Mouse (Mus musculus) gastrocnemius, adult 18-20 months (tissue): ENCODE results near the gene Aff3. TPM values are rescaled to one million over a fixed set of nuclear protein-coding genes. Genes with fewer than 3 reads are reported as not detected.

Experiments
- DNase-seq: peaks from one replicate; pipeline ENCODE4 v3.0.0; 2021; ENCODE audit warnings: low spot score
- total RNA-seq, 2 experiments: library from RNA; stranded (reverse); gene quantifications; 2 replicates each; pipeline ENCODE4 v1.2.3; 2021

Gene Aff3
- total RNA-seq, 2 experiments from 2014 or later, result 1.2 to 2.0 TPM

DNA sequence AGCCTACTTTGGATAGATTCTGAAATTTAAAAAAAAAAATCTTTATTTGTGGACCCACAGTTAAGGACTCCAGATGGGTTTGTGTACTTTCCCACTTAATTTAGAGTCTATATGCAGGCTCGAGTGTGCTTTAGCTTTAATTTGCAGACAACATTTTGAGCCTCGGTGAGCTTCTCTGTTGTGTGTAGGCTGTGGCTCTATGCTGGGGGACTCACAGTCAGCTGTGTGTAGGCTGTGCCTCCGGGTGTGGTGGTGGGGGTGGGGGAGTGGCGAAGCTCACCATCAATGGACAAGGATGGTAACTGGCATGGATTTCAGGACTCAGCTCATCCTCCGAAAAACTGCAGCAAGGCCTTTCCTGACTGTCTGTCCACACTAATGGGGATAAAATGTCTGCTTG lies 331.8 kb downstream of the Aff3 start:
- DNase-seq, result no peak

DNA sequence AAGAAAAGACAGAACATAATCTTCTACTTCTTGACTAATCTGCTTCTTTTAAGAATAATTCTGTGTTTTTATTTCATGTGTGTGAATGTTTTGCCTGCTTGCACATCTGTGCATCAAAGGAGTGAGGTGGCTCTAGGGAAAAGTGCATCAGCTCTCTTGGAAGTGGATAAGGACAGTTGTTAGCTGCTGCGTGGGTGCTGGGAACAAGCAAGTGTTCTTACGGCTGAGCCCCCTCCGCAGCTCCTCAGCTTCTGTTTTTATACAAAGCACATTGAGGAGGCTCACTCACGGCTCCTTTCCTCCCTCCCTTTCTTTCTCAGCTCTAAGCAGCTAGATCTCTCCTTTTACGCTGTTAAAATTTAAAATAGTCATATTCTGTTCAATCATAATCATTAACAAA lies 340.5 kb downstream of the Aff3 start:
- no peak for DNase-seq

DNA sequence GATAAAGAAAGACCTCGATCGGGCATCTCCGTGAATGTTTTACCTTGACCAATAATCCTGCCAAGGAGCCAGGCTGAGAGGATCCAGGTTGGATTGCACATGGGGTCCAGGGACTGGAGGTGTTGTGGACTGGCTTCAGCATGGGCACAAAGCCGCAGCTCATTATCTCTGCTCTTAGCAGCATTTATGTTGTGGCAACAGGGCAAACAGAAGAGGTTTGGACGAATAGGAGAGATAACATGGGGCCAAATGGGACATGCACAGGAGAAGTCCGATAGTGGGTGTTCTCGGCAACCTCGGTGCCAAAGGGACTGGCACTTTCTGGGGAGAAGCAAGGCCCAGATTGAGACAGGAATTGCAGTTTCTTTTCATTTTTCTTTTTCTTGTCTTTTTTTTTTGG lies 342.9 kb downstream of the Aff3 start:
- DNase-seq, result no peak

DNA sequence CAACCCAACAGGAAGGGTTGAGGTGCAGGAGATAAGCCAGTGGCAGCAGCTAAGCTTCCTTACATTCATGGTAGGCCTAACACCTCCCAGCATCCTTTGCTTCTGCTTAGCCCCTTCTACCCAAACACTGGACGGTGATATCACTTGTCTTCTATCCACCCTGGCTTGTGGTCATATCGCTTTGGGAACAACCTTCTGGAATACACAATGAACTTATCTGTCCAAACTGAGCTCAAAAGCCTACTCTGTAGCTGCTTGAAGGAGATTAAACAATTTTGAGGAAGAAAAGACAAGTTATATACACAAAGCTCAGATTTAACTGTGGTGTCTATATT lies 343.8 kb downstream of the Aff3 start:
- DNase-seq, result no peak

DNA sequence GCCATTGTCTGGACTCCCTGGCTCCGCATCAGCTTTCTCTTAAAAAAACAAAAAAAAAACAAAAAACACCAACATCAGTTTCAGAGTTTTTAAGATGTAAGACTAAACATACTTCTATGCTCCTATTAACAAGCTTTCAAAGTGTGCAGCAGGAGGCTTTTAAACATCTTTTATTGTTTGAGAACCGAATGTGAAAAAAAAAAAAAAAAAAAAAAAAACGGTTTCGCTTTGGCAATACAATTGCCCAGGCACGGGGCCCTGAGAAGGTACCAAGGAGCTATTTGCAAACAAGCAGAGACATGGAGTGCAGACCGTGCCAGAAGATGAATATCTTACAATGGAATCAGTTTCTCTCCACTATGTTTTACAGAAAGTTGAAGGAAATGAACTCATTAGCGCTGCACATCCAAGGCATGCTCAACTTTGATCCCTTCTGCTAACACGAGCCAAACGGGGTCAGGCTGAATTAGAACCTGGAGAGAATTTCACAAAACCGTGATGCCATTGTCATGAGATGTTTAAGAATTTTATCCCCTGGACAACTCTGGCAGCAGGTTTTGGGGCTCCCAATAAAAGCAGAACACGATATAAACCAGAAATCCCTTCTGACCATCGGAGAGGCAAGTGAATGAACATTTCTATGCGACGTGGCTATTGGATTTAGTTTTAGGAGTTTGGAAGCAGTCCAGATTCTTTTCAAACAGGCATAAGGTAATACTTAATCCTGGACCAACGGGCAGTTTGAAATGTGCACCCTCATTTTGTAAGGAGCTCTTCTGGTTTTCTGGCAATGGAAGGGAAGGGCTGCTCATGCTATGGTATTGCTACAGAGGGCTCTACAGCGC lies 344.4 kb downstream of the Aff3 start:
- DNase-seq, result no peak

DNA sequence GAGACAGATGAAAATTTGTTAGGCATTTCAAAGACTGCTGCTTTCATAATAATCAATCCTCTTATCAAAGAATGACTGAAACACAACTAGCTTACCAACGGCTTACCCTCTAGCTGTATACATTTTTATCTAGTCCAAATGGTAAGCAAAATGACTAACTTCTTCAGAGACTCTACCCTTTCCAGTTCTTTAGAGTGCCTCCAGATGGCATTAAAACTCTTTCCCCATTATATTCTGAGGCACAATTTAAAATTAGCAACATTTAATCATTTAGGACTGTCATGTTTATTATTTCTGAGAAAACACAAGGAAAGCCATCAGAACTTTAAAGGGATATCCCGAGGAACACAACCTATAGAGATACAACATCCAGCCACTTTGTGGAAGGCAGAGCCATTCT lies 346.1 kb downstream of the Aff3 start:
- no peak for DNase-seq

DNA sequence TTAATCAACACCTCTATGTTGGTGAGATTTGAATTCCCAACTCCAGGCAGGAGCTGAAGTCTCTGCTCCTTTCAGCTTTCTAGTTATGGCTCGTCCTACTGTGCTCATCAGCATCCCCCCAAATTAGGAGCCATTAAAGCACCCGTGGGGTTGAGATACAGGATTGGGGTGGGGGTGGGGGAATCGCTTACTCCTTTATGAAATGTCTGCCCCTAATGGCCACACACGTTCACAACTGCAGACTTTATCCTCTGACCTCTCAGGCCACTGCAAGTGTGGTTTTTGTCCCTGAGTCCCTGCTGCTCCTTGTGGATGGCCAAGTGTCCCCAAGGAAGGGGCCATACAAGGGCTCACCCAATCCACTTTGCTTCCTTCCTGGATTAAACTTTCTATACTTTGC lies 348.8 kb downstream of the Aff3 start:
- no peak for DNase-seq

DNA sequence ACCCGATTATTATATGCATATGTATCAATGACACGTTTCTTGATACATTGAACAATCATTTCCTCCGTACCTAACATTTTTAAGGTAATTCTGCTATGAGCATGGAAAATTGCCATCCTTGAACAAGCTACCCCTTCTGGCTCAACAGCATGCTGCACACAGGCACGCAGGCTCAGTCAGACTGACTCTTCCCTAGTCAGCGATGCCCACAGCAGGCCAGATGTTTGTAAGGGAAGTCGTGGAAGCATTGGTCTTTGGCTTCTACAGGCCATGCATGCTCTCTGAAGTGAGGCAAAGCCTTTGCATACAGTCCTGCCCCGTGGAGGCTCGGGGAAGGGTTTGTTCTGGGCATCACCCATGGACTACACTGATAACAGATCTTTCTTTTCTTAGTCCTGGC lies 354.3 kb downstream of the Aff3 start:
- no peak for DNase-seq

DNA sequence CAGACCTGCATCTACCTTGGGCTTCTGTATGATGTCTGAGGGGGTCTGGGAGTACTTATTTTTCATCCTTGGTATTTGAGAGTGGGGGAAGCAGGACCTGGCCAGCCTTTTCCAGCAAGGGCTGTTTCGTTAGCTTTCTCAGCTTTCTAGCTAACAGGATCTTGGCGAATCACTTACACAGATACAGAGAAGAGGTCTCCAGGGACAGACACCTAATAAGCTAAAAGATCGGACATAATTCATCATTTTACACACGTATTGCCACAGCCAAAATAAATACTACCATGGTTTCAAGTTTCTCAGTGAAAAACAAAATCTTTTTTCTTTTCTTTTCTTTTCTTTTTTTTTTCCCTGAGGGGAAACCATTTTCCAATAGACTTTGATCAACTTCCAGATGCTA lies 354.7 kb downstream of the Aff3 start:
- DNase-seq, result no peak

DNA sequence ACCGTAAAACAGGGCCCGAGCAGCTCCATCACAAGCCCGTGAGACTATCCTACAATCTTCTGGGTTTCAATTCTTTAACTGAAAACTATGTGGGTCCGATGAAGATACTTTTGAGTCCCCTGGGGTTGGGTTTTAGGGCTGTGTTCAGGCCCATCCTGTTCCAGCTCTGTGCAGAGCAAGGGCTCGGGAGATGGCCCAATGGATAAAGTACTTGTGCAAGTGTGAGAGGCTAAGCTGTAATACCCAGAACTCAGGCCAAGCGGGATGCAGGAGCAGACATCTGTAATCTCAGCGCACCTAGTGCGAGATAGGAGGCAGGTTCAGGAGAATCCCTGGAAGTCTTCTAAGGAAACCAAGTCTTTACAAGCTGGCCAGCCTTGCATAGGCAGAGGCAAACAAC lies 355.4 kb downstream of the Aff3 start:
- no peak for DNase-seq

DNA sequence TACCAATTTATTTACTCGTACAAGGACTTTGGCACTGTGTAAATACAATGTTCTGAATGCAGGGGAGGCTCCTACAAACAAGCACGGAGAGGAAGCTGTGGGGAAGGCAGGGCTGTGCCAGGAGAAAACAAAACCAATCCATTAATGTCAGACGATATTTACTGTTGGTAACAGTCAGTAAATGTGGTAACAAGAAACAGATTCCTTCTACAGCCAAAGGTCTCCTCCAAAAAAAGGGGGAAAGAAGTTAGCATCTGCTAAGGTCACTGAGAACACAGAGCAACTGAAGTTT lies 356.1 kb downstream of the Aff3 start:
- no peak for DNase-seq

DNA sequence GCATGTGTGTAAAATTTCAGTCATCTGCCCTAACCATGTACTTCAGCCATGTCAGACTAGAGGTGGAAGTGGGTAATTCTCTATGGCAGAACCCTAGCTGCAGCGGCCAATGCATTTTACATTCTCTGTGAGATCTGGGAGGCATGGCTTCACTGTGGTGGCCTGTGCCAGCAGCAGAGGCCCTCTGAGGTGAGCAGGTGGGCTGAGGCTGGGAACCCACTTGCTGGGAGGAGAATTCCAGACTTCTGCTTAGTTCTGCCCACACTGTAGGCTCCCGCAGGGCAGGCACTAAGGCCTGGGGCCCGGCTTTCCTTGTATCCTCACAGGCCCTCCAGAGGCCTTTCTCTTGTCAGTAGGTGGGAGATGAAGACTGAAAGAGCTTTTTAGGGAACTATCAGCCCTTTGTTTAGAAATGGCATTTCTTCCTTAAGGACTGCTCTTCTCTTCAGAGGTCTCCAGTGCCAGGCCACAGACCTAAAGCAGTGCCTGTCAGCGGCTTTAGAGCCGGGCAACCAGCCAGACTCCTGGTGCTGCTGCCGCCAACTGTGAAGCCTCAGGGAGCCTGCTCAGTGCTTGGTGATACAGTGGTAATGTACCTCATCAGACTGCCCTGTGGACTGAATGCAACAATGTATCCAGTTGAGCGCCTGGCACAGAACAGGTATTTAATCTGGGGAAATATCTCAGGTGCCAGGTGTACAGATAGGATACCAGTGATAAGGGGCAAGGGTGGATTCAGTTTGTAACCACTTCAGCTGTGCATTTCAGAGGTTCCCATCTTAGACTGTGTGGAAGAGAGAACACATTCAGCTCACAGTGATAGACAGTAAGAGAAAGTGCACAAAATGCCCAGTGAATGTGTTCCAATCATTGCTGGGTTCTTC lies 356.7 kb downstream of the Aff3 start:
- DNase-seq, result peak; percentile 65

DNA sequence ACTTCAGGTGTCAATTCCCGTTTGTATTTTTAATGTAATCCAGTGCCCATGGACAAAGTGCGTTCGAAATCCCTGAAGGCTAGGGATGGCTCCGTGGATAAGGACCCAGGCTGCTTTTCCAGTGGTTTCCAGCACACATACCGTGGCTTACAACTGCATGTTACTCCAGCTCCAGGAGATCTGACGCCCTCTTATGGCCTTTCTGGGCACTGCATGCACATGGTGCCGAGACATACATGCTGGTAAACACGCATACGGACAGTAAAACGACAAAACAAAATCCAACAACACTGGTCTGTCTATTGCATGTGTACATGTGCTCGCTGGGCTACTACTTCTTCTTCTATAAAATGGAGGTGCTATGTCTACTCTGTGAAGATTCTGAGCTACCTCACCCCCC lies 357.5 kb downstream of the Aff3 start:
- DNase-seq, result no peak

DNA sequence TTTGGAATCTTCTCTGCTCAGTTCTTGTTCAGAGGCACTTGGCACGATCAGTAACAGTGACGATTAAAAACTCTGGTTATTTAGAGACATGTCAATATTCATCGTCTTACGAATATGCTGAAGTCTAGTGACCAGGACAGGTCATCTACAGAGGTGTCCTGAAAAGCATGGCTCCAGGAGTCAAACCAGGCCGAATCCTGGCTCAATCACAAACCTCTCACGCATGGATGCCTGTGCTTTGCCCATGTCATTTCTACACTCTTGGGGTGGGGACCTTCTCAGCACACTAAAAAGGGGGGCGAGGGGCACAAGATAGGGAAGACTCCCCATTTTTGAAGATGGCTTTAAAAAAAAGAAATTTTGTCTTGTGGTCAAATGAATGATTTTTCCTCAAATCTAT lies 358.6 kb downstream of the Aff3 start:
- DNase-seq, result no peak

DNA sequence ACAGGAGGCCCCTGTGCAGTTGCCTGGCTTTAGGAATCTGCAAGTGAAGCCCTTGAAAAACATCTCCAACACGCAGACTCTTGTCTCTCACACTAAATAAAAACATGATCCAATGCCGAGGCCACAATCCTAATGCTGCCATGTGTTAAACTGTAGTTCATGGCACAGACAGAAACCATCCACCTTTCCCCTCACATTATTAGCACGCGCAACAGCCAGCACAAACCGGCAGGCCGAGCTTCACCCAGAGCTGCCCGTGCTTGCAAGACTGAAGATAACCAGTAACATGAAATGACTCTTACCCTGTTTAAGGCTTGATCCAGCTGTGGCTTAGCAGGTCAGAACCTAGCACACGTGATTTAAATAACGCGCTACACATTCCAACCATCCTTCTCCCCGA lies 360.4 kb downstream of the Aff3 start:
- no peak for DNase-seq

DNA sequence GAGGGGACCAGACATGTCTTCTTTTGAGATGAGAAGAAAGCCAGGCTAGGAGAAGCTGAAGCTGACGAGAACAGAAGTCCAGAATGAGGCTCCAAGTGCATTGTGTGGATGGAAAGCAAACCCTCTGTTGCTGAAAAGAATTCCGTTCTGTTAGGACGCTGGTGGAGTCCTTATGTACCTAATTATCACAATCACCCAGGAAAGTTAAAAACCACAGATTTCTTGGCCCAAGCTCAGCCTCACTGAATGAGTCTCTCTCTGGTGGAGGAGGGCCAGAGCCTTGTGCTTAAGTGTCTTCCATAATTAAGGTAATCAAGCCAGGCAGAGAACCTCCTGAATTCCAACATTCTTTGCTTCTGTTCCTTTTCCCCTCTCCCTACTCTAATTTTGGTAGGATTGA lies 366.5 kb downstream of the Aff3 start:
- DNase-seq, result no peak

DNA sequence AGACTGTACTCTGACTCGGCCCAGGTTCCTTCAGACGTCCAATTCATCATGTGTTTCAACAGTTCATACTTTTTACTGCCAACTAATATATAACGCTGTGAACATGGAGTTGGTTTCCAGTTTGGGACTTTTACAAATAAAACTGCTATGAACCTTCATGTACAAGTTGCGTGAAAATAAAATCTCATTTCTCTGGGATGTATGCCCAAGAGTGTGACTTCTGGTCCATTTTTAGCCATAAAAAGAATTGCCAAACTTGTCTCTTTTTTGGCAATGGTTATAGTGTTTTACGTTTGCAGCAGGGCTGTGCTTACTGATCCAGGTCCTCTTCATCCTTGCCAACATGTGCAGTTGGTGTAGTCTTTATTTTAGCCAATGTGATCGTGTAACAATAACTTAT lies 369.8 kb downstream of the Aff3 start:
- DNase-seq, result no peak

DNA sequence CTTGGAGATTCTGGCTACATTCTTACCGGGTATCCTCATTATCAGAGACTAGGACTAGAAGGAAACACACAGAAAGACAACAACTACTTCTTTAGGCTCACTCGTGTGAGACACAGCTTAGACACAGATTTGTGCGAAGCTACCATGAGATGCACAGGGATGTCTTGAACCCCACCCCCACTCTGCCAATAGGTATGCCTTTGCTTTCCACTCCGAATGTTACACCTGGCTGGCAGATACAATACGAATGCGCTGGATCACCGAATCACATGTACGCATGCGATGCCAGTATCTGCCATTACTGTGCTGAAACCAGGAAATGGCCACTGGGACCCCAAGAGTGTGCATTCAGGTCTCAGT lies 370.4 kb downstream of the Aff3 start:
- DNase-seq, result no peak

DNA sequence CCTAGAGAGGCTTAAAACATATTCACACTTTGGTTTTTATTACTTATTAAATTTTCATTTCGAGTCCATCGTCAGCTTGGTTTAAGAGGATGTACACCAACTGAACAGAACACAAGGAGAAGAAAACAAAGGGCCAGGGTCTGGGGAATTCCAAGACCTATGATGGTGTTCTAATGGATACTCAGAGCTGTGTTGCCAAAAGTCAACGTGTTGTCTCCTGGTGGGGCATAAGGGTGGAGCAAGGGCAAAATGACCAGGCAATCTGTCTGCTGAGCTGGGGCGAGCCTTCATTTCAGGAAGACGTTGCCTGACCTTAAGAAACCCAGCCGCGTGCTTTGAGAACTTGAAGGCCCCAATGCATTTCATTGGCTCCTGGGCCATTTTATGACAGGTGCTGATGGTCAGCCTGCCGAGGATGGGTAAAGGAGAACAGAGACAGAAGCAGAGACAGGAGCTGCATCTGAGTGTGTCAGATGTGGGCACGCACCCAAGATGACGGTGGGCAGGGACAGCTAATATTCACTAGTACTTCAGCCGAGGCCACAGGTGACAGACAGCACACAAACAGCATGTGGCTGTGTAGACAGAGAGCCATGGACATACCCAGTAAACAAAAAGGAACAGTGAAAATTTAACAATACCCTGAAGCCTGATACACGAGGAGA lies 371.0 kb downstream of the Aff3 start:
- no peak for DNase-seq

DNA sequence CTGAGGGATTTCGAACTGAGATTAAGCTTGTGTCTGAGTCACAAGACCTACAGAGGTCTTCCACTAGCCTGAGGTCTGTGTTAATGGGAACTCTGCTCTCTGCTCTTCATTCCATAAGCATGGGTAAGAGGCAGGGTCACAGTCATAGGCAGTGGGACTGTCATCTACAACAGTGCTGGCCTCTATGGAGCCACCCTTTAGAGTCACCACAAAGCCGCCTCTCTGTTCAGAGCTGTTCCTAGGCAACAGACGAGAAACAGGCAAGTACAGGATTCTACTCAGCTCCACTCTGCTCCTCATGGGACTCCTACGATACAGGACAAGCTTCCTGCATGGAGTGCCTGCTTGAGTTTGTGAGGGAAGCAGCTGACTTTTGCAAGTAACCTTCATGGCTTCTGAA lies 371.9 kb downstream of the Aff3 start:
- DNase-seq, result no peak

DNA sequence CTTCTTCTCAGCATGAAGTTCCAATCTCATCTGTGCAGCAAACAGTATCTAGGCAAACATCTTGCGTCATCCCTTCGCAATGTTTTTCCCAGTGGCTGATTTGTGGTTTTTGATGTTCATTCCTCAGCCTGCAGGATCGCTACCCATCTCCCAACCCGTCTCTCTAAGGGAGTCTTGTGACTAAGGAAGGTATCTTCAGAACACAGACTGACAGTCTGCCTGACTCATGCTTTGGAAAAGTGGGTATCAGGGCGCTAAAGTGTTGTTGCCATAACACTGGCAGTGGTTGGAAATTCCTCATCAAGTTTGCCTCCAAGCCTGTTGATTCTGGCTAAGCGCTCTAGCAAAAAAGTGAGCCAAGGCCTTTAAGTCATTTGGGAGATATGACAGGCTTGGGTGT lies 372.8 kb downstream of the Aff3 start:
- DNase-seq, result no peak

DNA sequence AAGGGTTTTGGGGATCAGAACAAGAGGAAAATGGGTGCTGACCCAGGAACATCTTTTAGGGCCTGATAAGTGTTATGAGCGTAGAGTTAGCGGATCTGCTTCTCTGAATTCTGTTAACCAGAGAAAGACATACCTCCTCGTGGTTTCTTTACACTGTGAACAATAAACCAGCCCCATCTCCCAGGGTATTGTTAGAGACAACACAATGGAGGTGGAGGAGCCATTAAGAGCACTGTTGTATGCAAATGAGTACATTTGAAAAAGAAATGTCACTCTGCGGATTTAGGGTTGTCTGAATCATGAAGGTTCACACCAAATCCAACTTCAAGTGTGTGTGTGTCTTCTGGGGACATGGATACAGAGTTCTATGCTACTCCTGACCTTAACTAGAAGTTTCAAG lies 373.3 kb downstream of the Aff3 start:
- no peak for DNase-seq

DNA sequence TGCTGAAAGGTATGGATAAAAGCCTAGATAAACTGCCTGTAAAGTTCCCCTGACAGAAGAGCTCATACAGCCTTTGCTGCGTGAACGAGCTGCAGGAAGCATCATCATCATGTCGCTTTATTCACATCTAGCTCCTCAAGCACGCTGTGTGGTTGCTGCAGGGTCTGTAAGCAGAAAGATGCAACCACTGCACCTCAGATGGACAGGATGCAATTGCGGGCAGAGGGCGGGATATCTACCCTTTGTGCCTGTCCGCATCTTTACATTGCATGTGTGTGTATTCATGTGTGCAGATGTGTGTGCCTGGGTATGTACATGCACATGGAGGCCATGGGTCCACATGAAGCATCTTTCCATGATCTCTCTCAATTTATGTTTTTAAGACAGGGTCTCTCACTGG lies 373.9 kb downstream of the Aff3 start:
- no peak for DNase-seq
